Mouse (Mus musculus): ENCODE data around the gene Mob2. TPM values are rescaled to one million over a fixed set of nuclear protein-coding genes. Genes with fewer than 3 reads are reported as not detected.

Mob2 gene
- total and polyA plus RNA-seq, 3 experiments = 22.4 to 30.5 (median 27.3) TPM

- TF ChIP-seq ZNF384 (IDR thresholded peaks at IDR 0.05; ENCODE audit: low read depth, low read length) (no peak), MXI1 (IDR thresholded peaks at IDR 0.05; ENCODE audit: low read depth, low read length) (no peak), ZMIZ1 (IDR thresholded peaks at IDR 0.05; ENCODE audit: low read depth, low read length) (no peak), MYC (IDR thresholded peaks at IDR 0.05; ENCODE audit: low read depth, low read length) (no peak), PAX5 (IDR thresholded peaks at IDR 0.05; ENCODE audit: low read length) (no peak), SIN3A (IDR thresholded peaks at IDR 0.05; ENCODE audit: low read length) (no peak), UBTF (IDR thresholded peaks at IDR 0.05; ENCODE audit: low read depth, low read length) (no peak), SMC3 (IDR thresholded peaks at IDR 0.05; ENCODE audit: low read depth, low read length) (no peak), RAD21 (IDR thresholded peaks at IDR 0.05; ENCODE audit: low read depth, low read length) (no peak), GABPA (IDR thresholded peaks at IDR 0.05; ENCODE audit: insufficient replicate concordance, low read depth, low read length) (no peak), TBP (conservative IDR thresholded peaks at IDR 0.05; ENCODE audit: low read depth, low read length) (no peak), MAFK (IDR thresholded peaks at IDR 0.05; ENCODE audit: insufficient replicate concordance, low read length) (no peak), USF1 (IDR thresholded peaks at IDR 0.05; ENCODE audit: low read depth, low read length) (no peak), CTCF (conservative IDR thresholded peaks at IDR 0.05 in 1 of 2, IDR thresholded peaks at IDR 0.05 in 1 of 2; ENCODE audit: low read depth in 2 of 2, low read length in 2 of 2) (no peak), KAT2A (IDR thresholded peaks at IDR 0.05; ENCODE audit: insufficient replicate concordance, low read length) (no peak), CHD2 (IDR thresholded peaks at IDR 0.05; ENCODE audit: low read length) (no peak)
- Histone ChIP-seq H3K4me3 (replicated peaks in 1 of 3; ENCODE audit: low read depth in 2 of 3, low read length in 2 of 3, poor library complexity in 1 of 3) (no peak overlapping the region), H3K27ac (ENCODE audit: insufficient read depth, low read depth) (no peak overlapping the region), H3K79me2 (replicated peaks; ENCODE audit: control insufficient read depth, extremely low read depth, insufficient read depth, poor library complexity, severe bottlenecking) (no peaks in the 10 kb centered on the region), H3K9me3 (replicated peaks; ENCODE audit: low read length) (no peaks in the 10 kb centered on the region), H3K4me1 (ENCODE audit: control insufficient read depth in 1 of 2, insufficient read depth in 2 of 2) (no peaks in the 10 kb centered on the region), H3K9ac (ENCODE audit: insufficient read depth, low read depth) (no peak overlapping the region), H3K27me3 (replicated peaks) (peaks cover 47% of the 10 kb centered on the region), H3K36me3 (replicated peaks in 1 of 2; ENCODE audit: control insufficient read depth in 1 of 2, insufficient read depth in 1 of 2, low read length in 1 of 2) (peaks cover 15 to 32% of the 10 kb centered on the region in 2 experiments), H3K4me2 (ENCODE audit: insufficient read depth, low read depth, poor library complexity, severe bottlenecking) (no peak overlapping the region)
- dilution Hi-C loops (cut with MboI; ENCODE audit: extremely low pct_ligation_motif_present, extremely low pct_unique_long_range_greater_than_20kb, low sequenced_read_pairs) (no loop called here), in situ Hi-C loops (cut with MboI; ENCODE audit: low pct_ligation_motif_present, low pct_unique_long_range_greater_than_20kb, low sequenced_read_pairs) (no loop called here)
- DNase-seq (ENCODE audit: extremely low read depth) = no peak
Observed at GRCm38 (mm10) chr7:142084820-142085219, 24.0 kb upstream of the Mob2 start.

DNA sequence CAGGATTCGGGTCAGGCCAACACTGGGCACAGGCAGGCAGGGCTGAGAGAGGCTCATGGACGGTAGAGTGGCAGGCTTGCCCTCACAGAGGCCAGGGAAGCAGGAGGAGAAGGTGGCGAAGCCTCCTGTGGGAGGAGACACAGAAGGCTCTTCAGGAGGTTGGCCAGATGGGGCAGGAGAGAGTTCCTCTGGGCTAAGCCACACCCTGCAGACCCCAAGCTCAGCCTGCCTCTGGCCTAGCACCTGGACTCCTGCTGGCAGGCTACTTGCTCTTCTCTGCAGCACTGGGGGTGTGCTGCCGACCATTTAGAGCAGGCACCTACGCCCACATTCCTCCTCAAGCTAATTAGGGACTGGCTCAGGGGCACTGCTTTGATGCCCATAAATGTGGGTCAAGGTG is 23.5 kb upstream of the Mob2 start:
- DNase-seq (ENCODE audit: extremely low read depth) = no peak
- in situ Hi-C loops (cut with MboI; ENCODE audit: low pct_ligation_motif_present, low pct_unique_long_range_greater_than_20kb, low sequenced_read_pairs) = no loop called here
- Histone ChIP-seq H3K4me1 (ENCODE audit: control insufficient read depth in 1 of 2, insufficient read depth in 2 of 2) (no peaks in the 10 kb centered on the region), H3K9me3 (replicated peaks; ENCODE audit: low read length) (no peaks in the 10 kb centered on the region), H3K36me3 (replicated peaks in 1 of 2; ENCODE audit: control insufficient read depth in 1 of 2, insufficient read depth in 1 of 2, low read length in 1 of 2) (peaks cover 15 to 32% of the 10 kb centered on the region in 2 experiments), H3K27me3 (replicated peaks) (peaks cover 47% of the 10 kb centered on the region), H3K79me2 (replicated peaks; ENCODE audit: control insufficient read depth, extremely low read depth, insufficient read depth, poor library complexity, severe bottlenecking) (no peaks in the 10 kb centered on the region), H3K27ac (ENCODE audit: insufficient read depth, low read depth) (no peak overlapping the region), H3K4me2 (ENCODE audit: insufficient read depth, low read depth, poor library complexity, severe bottlenecking) (no peak overlapping the region), H3K4me3 (replicated peaks in 1 of 3; ENCODE audit: low read depth in 2 of 3, low read length in 2 of 3, poor library complexity in 1 of 3) (no peak overlapping the region), H3K9ac (ENCODE audit: insufficient read depth, low read depth) (no peak overlapping the region)
- dilution Hi-C loops (cut with MboI; ENCODE audit: extremely low pct_ligation_motif_present, extremely low pct_unique_long_range_greater_than_20kb, low sequenced_read_pairs) = no loop called here
- TF ChIP-seq CHD1 (IDR thresholded peaks at IDR 0.05; ENCODE audit: low read depth, low read length) (no peak), ZC3H11A (IDR thresholded peaks at IDR 0.05; ENCODE audit: low read depth, low read length) (no peak), ZKSCAN1 (IDR thresholded peaks at IDR 0.05; ENCODE audit: borderline replicate concordance, low read depth, low read length) (no peak), GABPA (IDR thresholded peaks at IDR 0.05; ENCODE audit: insufficient replicate concordance, low read depth, low read length) (no peak), RCOR1 (conservative IDR thresholded peaks at IDR 0.05; ENCODE audit: low read depth, low read length) (no peak), MEF2A (IDR thresholded peaks at IDR 0.05; ENCODE audit: borderline replicate concordance, low read depth, low read length) (no peak), HCFC1 (IDR thresholded peaks at IDR 0.05; ENCODE audit: low read depth, low read length) (no peak), UBTF (IDR thresholded peaks at IDR 0.05; ENCODE audit: low read depth, low read length) (no peak), MXI1 (IDR thresholded peaks at IDR 0.05; ENCODE audit: low read depth, low read length) (no peak), BHLHE40 (IDR thresholded peaks at IDR 0.05; ENCODE audit: low read depth, low read length) (no peak), NRF1 (IDR thresholded peaks at IDR 0.05; ENCODE audit: low read depth, low read length) (no peak), CTCF (conservative IDR thresholded peaks at IDR 0.05 in 1 of 2, IDR thresholded peaks at IDR 0.05 in 1 of 2; ENCODE audit: low read depth in 2 of 2, low read length in 2 of 2) (no peak), MAZ (IDR thresholded peaks at IDR 0.05; ENCODE audit: low read depth, low read length) (no peak), NELFE (IDR thresholded peaks at IDR 0.05; ENCODE audit: low read depth, low read length) (no peak), E2F4 (IDR thresholded peaks at IDR 0.05; ENCODE audit: insufficient replicate concordance, low read depth, low read length) (no peak), ELF1 (IDR thresholded peaks at IDR 0.05; ENCODE audit: low read depth, low read length) (no peak), TBP (conservative IDR thresholded peaks at IDR 0.05; ENCODE audit: low read depth, low read length) (no peak), IRF4 (IDR thresholded peaks at IDR 0.05; ENCODE audit: low read depth, low read length) (no peak)
